Mouse (Mus musculus) limb, embryonic 14.5 days (tissue): Measurements from ENCODE around the gene Iqsec1. TPM values are rescaled to one million over a fixed set of nuclear protein-coding genes. Genes with fewer than 3 reads are reported as not detected.
A peak's percentile ranks its signal among the peaks of the same experiment; 100 is the strongest.

Experiments
- ATAC-seq: fragments of 200-750 bp; cut with Nextera tagmentation; 2 replicates; pipeline ENCODE4 v1.8.0; 2017; ENCODE audit warnings: low read depth, moderate number of reproducible peaks, moderate TSS enrichment; ENCODE audit not compliant: low FRiP score
- DNase-seq: peaks from one replicate; pipeline ENCODE4 v3.0.0-alpha.2; 2015; ENCODE audit warnings: low spot score
- H3K27ac ChIP-seq: fragments of 300-500 bp; sonication (generic); replicated peaks from 2 replicates; pipeline ENCODE4 v1.5.1; 2014; ENCODE audit warnings: low read depth, mild to moderate bottlenecking, low read length, moderate library complexity, mixed read lengths
- H3K27me3 ChIP-seq: fragments of 300-500 bp; sonication (generic); 2 replicates; pipeline ENCODE4 v1.6.1; 2014; ENCODE audit warnings: low read length, mixed read lengths; ENCODE audit not compliant: control insufficient read depth, insufficient read depth
- H3K36me3 ChIP-seq: fragments of 300-500 bp; sonication (generic); 2 replicates; pipeline ENCODE4 v1.6.1; 2014; ENCODE audit warnings: mild to moderate bottlenecking, low read length, moderate library complexity, mixed read lengths; ENCODE audit not compliant: control insufficient read depth, insufficient read depth
- H3K4me1 ChIP-seq: fragments of 300-500 bp; sonication (generic); 2 replicates; pipeline ENCODE4 v1.6.1; 2014; ENCODE audit warnings: antibody characterized with exemption, low read length, mixed read lengths; ENCODE audit not compliant: control insufficient read depth, insufficient read depth
- H3K4me2 ChIP-seq: fragments of 300-500 bp; sonication (generic); replicated peaks from 2 replicates; pipeline ENCODE4 v1.6.1; 2014; ENCODE audit warnings: low read depth, mild to moderate bottlenecking, low read length, moderate library complexity; ENCODE audit not compliant: severe bottlenecking
- H3K4me3 ChIP-seq: fragments of 300-500 bp; sonication (generic); replicated peaks from 2 replicates; pipeline ENCODE4 v1.5.1; 2014; ENCODE audit warnings: low read length
- H3K9ac ChIP-seq: fragments of 300-500 bp; sonication (generic); 2 replicates; pipeline ENCODE4 v1.6.1; 2014; ENCODE audit warnings: mild to moderate bottlenecking, low read depth, low read length, moderate library complexity; ENCODE audit not compliant: severe bottlenecking
- H3K9me3 ChIP-seq: fragments of 300-500 bp; sonication (generic); 2 replicates; pipeline ENCODE4 v1.6.1; 2016; ENCODE audit warnings: low read length; ENCODE audit not compliant: control insufficient read depth
- POLR2A ChIP-seq: fragments of 200-500 bp; IDR thresholded peaks from 2 replicates; pipeline ENCODE4 v1.8.0; 2012; ENCODE audit warnings: inconsistent platforms, mild to moderate bottlenecking, moderate library complexity, borderline replicate concordance; ENCODE audit not compliant: insufficient read depth, insufficient read length; ENCODE audit errors: extremely low read depth
- WGBS: fragments of 180-500 bp; shearing (Covaris S2); extraction: QIAGEN DNeasy Blood & Tissue Kit; methylation state at CpG from one replicate; pipeline ENCODE4 v1.1.7; 2014; 5-methylcytosine and 5-hydroxymethylcytosine counted together
- polyA plus RNA-seq, 2 experiments: library from polyadenylated mRNA; depleted of rRNA in 1 of 2; stranded (reverse) in 1 of 2; unstranded in 1 of 2; fragments of >200 nt; fragmentation: Nextera tagmentation in 1 of 2; extraction: Ambion mirVana in 1 of 2; gene quantifications; 2 replicates each; pipeline versions ENCODE4 v1.2.1 to v1.2.3; 2012 to 2014

Iqsec1 gene
- polyA plus RNA-seq, 2 experiments = 17.3 to 58.2 TPM

DNA sequence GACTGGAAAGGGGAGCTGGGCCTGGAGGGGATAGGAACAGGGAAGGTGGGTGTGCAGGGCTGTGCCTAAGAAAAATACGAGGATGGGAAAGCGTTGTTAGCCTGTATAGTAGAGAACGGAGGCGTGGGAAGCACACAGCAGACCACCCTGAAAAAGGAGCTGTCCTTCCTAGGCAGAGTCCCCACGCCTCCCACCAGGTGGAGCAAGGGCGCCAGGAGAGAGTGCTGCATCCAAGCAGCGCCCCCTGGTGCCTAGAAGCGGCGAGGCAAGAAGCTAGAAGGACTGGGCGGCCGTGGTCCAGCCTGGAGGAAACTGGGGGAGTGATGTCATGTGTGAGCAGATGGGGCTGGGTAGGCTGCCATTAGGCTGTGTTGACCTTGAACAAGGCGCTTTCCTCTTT, 251.1 kb downstream of the Iqsec1 start:
- H3K9me3 ChIP-seq = no peaks in the 10 kb centered on the region
- 0 out of 2 replicates have a peak overlapping the region, but pooled peaks have one; percentile 76 for H3K9ac ChIP-seq
- no peak for TF ChIP-seq POLR2A
- DNase-seq = peak; percentile 92
- no peaks in the 10 kb centered on the region for H3K27me3 ChIP-seq
- peak overlapping the region; percentile 77 for H3K4me3 ChIP-seq
- ATAC-seq = peak; percentile 81
- WGBS = 1% methylated on average over 12 of the region's 12 CpGs
- peaks cover 12% of the 10 kb centered on the region for H3K4me1 ChIP-seq
- no peak overlapping the region; the same call in 1 of the 2 replicates for H3K27ac ChIP-seq
- no peaks in the 10 kb centered on the region for H3K36me3 ChIP-seq
- peak overlapping the region; percentile 95 for H3K4me2 ChIP-seq

DNA sequence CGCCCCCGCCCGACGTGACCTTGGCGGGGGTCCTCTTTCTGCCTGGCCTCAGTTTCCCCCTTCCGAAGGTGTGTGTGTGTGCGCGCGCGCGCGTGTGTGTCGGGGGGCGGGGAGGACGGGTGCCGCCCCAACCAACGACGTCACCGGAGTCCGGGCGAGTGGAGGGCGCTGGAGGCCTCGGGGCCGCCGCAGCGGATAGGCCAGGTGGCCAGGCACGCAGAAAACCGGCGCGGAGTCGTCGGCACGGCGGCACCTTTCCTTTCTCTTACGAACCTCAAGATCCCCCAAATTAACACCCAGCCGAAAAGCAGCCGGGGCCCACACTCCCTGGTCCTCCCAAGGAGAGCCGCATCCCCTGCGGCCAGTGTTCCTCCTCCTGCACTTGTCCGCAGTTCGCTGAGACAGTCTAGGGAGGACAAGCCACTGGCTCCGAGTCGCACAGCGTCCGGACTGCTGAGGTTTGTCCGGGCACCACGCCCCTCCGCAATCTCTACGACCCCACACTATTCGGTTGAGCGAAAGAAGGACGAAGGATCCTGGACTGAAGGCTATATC, 251.7 kb downstream of the Iqsec1 start:
- no peaks in the 10 kb centered on the region for H3K36me3 ChIP-seq
- peaks cover 12% of the 10 kb centered on the region for H3K4me1 ChIP-seq
- H3K9ac ChIP-seq = peak overlapping the region; percentile 76
- H3K27me3 ChIP-seq = no peaks in the 10 kb centered on the region
- WGBS = under 1% methylated on average over 27 of the region's 52 CpGs
- no peak for ATAC-seq
- peak overlapping the region; percentile 77 for H3K4me3 ChIP-seq
- DNase-seq = no peak
- H3K27ac ChIP-seq = peak overlapping the region; percentile 33
- no peak for TF ChIP-seq POLR2A
- H3K9me3 ChIP-seq = no peaks in the 10 kb centered on the region
- H3K4me2 ChIP-seq = peak overlapping the region; percentile 95

DNA sequence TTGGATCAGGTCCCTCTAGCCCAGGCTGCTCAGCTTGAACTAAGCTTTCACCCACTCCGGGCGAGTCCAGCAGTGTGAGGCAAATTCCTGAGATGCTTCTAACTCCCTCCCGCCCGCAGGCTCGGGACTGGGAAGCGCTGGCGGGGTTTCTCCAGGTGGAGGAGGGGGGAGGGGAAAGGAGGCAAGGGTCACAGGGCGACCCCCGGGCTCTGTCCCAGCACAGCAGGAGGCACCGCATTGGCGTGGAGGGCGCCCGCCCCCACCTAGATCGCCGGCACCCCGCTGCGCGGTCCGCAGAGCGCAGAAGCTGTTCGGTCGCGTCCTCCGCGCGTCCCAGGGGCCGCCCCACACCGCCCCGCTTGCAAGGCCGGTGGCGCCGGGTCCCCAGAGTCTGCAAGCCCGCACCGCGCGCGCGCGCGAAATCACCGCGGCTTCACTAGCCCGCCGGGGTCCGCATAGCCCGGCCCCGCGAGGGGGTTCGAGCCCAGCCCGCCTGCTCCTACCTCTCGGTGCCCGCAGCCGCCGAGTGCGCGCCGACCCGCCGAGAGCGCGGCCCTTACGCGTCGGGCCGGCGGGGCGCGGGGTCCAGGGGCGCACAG, 252.3 kb downstream of the Iqsec1 start:
- TF ChIP-seq POLR2A = no peak
- H3K4me2 ChIP-seq = peak overlapping the region; percentile 95
- DNase-seq (no peak), ATAC-seq (peak; percentile 53)
- peak overlapping the region; percentile 76 for H3K9ac ChIP-seq
- H3K4me1 ChIP-seq = peaks cover 14% of the 10 kb centered on the region
- H3K27ac ChIP-seq = peak overlapping the region; percentile 33; the same call in 1 of the 2 replicates
- no peaks in the 10 kb centered on the region for H3K9me3 ChIP-seq
- no peaks in the 10 kb centered on the region for H3K27me3 ChIP-seq
- no peaks in the 10 kb centered on the region for H3K36me3 ChIP-seq
- H3K4me3 ChIP-seq = peak overlapping the region; percentile 77
- WGBS = 1% methylated on average over 25 of the region's 69 CpGs

DNA sequence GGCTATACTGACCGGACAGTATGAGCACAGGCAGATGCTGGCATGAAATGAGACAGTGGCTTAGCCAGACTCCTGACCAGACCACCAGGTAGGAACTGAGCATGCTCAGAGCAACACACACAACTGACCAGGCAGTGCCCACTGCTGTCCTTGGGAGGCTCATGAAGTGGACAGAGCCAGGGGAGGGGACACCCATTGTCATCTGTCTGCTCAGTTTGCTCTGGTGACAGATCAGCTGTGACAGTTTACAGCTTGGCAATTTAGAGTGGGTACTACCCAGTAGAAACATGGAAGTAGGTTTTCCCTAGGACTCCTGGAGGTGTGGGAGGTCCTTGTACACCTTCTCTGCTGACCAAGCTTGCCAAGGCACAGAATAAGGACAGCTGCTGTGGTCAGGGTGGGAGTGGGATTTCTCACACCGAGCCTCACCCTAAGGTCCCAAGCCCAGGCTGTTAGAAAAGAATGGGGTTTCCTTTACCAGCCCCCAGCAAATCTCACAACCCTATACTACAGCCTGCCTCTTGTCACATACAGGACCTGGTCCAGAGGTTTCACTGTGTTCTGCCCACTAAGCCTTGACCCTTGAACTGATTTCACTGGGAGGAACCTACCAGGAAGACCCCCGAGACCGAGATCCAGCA, 253.0 kb downstream of the Iqsec1 start:
- Histone ChIP-seq H3K9ac (peak overlapping the region; percentile 76), H3K27me3 (no peaks in the 10 kb centered on the region), H3K9me3 (no peaks in the 10 kb centered on the region), H3K27ac (no peak overlapping the region), H3K4me1 (peaks cover 14% of the 10 kb centered on the region), H3K4me3 (peak overlapping the region; percentile 77), H3K36me3 (no peaks in the 10 kb centered on the region), H3K4me2 (peak overlapping the region; percentile 95)
- DNase-seq = no peak
- WGBS = 35% methylated on average over 4 of the region's 4 CpGs
- no peak for TF ChIP-seq POLR2A
- ATAC-seq = peak; percentile 2; the same call in 1 of the 2 replicates

DNA sequence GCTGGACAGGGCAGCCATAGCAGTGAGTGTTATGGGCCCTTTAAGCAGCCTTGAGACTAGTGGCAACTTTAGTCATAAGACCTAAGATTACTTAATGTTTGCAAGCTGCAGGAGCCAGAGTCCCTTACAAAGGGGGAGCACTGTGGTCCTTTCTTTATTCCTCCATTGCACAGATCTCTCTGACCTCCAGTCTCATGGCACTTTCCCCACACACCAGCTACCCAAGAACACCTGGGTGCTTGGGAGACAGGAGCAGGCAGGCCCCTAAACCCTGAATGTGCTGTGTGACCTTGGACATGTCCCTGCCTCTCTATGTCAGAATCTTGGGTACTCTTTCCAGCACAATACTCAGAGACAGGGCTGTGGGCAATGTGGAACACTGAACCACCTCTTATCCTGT, 253.7 kb downstream of the Iqsec1 start:
- ATAC-seq (no peak), DNase-seq (no peak)
- H3K4me1 ChIP-seq = peaks cover 14% of the 10 kb centered on the region
- no peak overlapping the region for H3K4me2 ChIP-seq
- no peaks in the 10 kb centered on the region for H3K36me3 ChIP-seq
- no peak overlapping the region for H3K4me3 ChIP-seq
- H3K27me3 ChIP-seq = no peaks in the 10 kb centered on the region
- no peak for TF ChIP-seq POLR2A
- no peak overlapping the region for H3K27ac ChIP-seq
- H3K9ac ChIP-seq = no peak overlapping the region
- H3K9me3 ChIP-seq = no peaks in the 10 kb centered on the region
